ENCODE assay signal across 9 mouse cellular contexts in genomic region chr6:85380901-85381647, GRCm38 (mm10). TPM values are rescaled to one million over a fixed set of nuclear protein-coding genes. Genes with fewer than 3 reads are reported as not detected.
DNase-seq lines count a peak whose midpoint lies in the region; ATAC-seq and TF ChIP-seq lines count a peak whose summit lies in the region.
"Had no signal": no experiment of that assay in that cellular context is flagged by ENCODE, and none has a peak within 500 bp of the region (broad histone marks: within the 10 kb centered on the region; RNA-seq: fewer than 3 reads in every experiment).

No protein-coding gene starts in this region.

- ATAC-seq in erythroblast, adult 5-6 weeks (replicated peaks; ENCODE audit: low FRiP score, poor library complexity, severe bottlenecking), result no peak
- ATAC-seq in forebrain, postnatal 0 days, result peak; percentile 16; the same call in 1 of the 2 replicates
- ATAC-seq in liver, embryonic 16.5 days (ENCODE audit: low read depth), result no peak; the same call in 1 of the 2 replicates

- no peak overlapping the region for H3K4me2 ChIP-seq in forebrain, postnatal 0 days (ENCODE audit: low read depth)
- H3K4me2 ChIP-seq in liver, embryonic 16.5 days (ENCODE audit: low read depth, low read length), result peak overlapping the region; percentile 57

- no peaks in the 10 kb centered on the region for H3K9me3 ChIP-seq in erythroblast, embryonic 14.5 days (ENCODE audit: control insufficient read depth, low read length)
- peaks cover 12% of the 10 kb centered on the region for H3K9me3 ChIP-seq in E14TG2a.4 (ENCODE audit: low read length)
- no peaks in the 10 kb centered on the region for H3K9me3 ChIP-seq in forebrain, postnatal 0 days (ENCODE audit: low read length)
- no peaks in the 10 kb centered on the region for H3K9me3 ChIP-seq in liver, embryonic 16.5 days (replicated peaks; ENCODE audit: control insufficient read depth, low read length)

- 24% methylated on average over 17 of the region's 17 CpGs for WGBS in forebrain, postnatal 0 days
- WGBS in liver, embryonic 16.5 days (ENCODE audit: insufficient replicate concordance), result 13% methylated on average over 17 of the region's 17 CpGs

- peak overlapping the region; percentile 49 for H3K4me3 ChIP-seq in erythroblast, embryonic 14.5 days (replicated peaks)
- 0 out of 2 replicates have a peak overlapping the region, but pooled peaks have one; percentile 1 for H3K4me3 ChIP-seq in E14TG2a.4 (replicated peaks; ENCODE audit: low read length)
- no peak overlapping the region for H3K4me3 ChIP-seq in forebrain, postnatal 0 days (ENCODE audit: low read depth, low read length)
- H3K4me3 ChIP-seq in liver, embryonic 16.5 days (ENCODE audit: low read depth, low read length), result peak overlapping the region; percentile 34

- H3K27ac ChIP-seq in forebrain, postnatal 0 days (ENCODE audit: low read depth, low read length), result no peak overlapping the region
- H3K27ac ChIP-seq in liver, embryonic 16.5 days (ENCODE audit: low read length), result no peak overlapping the region

- H3K9ac ChIP-seq in forebrain, postnatal 0 days, result no peak overlapping the region
- H3K9ac ChIP-seq in liver, embryonic 16.5 days (ENCODE audit: low read depth, low read length), result peak overlapping the region; percentile 38

- DNase-seq in forebrain, postnatal 0 days, result no peak
- peak; percentile 17 for DNase-seq in thymus, postnatal 25 days
- DNase-seq in spleen, adult 12 weeks (ENCODE audit: low spot score), result no peak
- DNase-seq in left cerebral cortex, adult 18-20 months (ENCODE audit: low spot score in 2 of 2), result no peak

- no peaks in the 10 kb centered on the region for H3K36me3 ChIP-seq in erythroblast, embryonic 14.5 days (ENCODE audit: control insufficient read depth)
- H3K36me3 ChIP-seq in E14TG2a.4 (ENCODE audit: insufficient read depth, low read length), result no peaks in the 10 kb centered on the region
- H3K36me3 ChIP-seq in forebrain, postnatal 0 days (ENCODE audit: insufficient read depth), result no peaks in the 10 kb centered on the region
- no peaks in the 10 kb centered on the region for H3K36me3 ChIP-seq in liver, embryonic 16.5 days (ENCODE audit: control insufficient read depth, insufficient read depth)

- H3K27me3 ChIP-seq in erythroblast, embryonic 14.5 days (ENCODE audit: control insufficient read depth), result no peaks in the 10 kb centered on the region
- H3K27me3 ChIP-seq in E14TG2a.4 (ENCODE audit: insufficient read depth, low read length), result peaks cover 4% of the 10 kb centered on the region; the same call in 1 of the 2 replicates
- H3K27me3 ChIP-seq in forebrain, postnatal 0 days (ENCODE audit: insufficient read depth, low read length), result no peaks in the 10 kb centered on the region
- H3K27me3 ChIP-seq in liver, embryonic 16.5 days (ENCODE audit: control insufficient read depth, insufficient read depth, low read depth, low read length), result no peaks in the 10 kb centered on the region

- peaks cover 43% of the 10 kb centered on the region for H3K4me1 ChIP-seq in erythroblast, embryonic 14.5 days (ENCODE audit: control insufficient read depth)
- peaks cover 41% of the 10 kb centered on the region for H3K4me1 ChIP-seq in E14TG2a.4 (replicated peaks; ENCODE audit: low read depth, low read length)
- H3K4me1 ChIP-seq in forebrain, postnatal 0 days (ENCODE audit: insufficient read depth), result no peaks in the 10 kb centered on the region
- H3K4me1 ChIP-seq in liver, embryonic 16.5 days (ENCODE audit: control insufficient read depth, low read depth, low read length), result peaks cover 36% of the 10 kb centered on the region

- no peak for TF ChIP-seq CTCF in E14TG2a.4 (conservative IDR thresholded peaks at IDR 0.05; ENCODE audit: low read length)
- no peak for TF ChIP-seq CTCF in forebrain, postnatal 0 days (IDR thresholded peaks at IDR 0.05; ENCODE audit: low read depth)

RNA-seq across cellular contexts. Expression of gene Rab11fip5, which starts 6.6 kb away (rescaled TPM):
- polyA plus RNA-seq in erythroblast, embryonic 14.5 days (2012), result 0.01 and 0.03 TPM in 2 replicates
- total RNA-seq in erythroblast, adult 5-6 weeks (2015; ENCODE audit: low replicate concordance), result 0.19 and 0.21 TPM in 2 replicates
- 0.51 and 2.6 TPM in 2 replicates for total RNA-seq in erythroblast, adult 5-6 weeks (2017; ENCODE audit: low replicate concordance)
- 31.8 and 41.2 TPM in 2 replicates for total RNA-seq in forebrain, postnatal 0 days (2014; rRNA removed)
- 17.2 and 19.8 TPM in 2 replicates for polyA plus RNA-seq in forebrain, postnatal 0 days (2015; fragmentation: Nextera tagmentation; extraction: Ambion mirVana)
- 0.85 and 1.0 TPM in 2 replicates for polyA plus RNA-seq in liver, embryonic 16.5 days (2015; fragmentation: Nextera tagmentation; extraction: Ambion mirVana)
- total RNA-seq in left cerebral cortex, adult 18-20 months (2021), result 10 to 100 TPM; 81.7 to 82.1 TPM

RNA-seq across cellular contexts. Expression of gene Noto, which starts 42.6 kb away (rescaled TPM):
- polyA plus RNA-seq in erythroblast, embryonic 14.5 days (2012), result not detected in 2 replicates
- not detected in 2 replicates for total RNA-seq in erythroblast, adult 5-6 weeks (2015; ENCODE audit: low replicate concordance)
- not detected in 2 replicates for total RNA-seq in erythroblast, adult 5-6 weeks (2017; ENCODE audit: low replicate concordance)
- total RNA-seq in forebrain, postnatal 0 days (2014; rRNA removed), result not detected in 2 replicates
- not detected in 2 replicates for polyA plus RNA-seq in forebrain, postnatal 0 days (2015; fragmentation: Nextera tagmentation; extraction: Ambion mirVana)
- not detected in 2 replicates for polyA plus RNA-seq in liver, embryonic 16.5 days (2015; fragmentation: Nextera tagmentation; extraction: Ambion mirVana)
- not detected for total RNA-seq in left cerebral cortex, adult 18-20 months (2021)
- total RNA-seq: heart, postnatal 10 days had no signal

RNA-seq across cellular contexts. Expression of gene Sfxn5, which starts 47.9 kb away (rescaled TPM):
- 0.01 and 0.08 TPM in 2 replicates for polyA plus RNA-seq in erythroblast, embryonic 14.5 days (2012)
- 0.19 and 0.63 TPM in 2 replicates for total RNA-seq in erythroblast, adult 5-6 weeks (2015; ENCODE audit: low replicate concordance)
- 0.56 and 1.3 TPM in 2 replicates for total RNA-seq in erythroblast, adult 5-6 weeks (2017; ENCODE audit: low replicate concordance)
- 49.9 and 55.6 TPM in 2 replicates for total RNA-seq in forebrain, postnatal 0 days (2014; rRNA removed)
- polyA plus RNA-seq in forebrain, postnatal 0 days (2015; fragmentation: Nextera tagmentation; extraction: Ambion mirVana), result 39.1 and 49.1 TPM in 2 replicates
- 1.8 and 2.0 TPM in 2 replicates for polyA plus RNA-seq in liver, embryonic 16.5 days (2015; fragmentation: Nextera tagmentation; extraction: Ambion mirVana)
- 100 to 1,000 TPM; 163 to 164 TPM for total RNA-seq in left cerebral cortex, adult 18-20 months (2021)

RNA-seq across cellular contexts. Expression of gene Smyd5, which starts 50.7 kb away (rescaled TPM):
- polyA plus RNA-seq in erythroblast, embryonic 14.5 days (2012), result 0.37 and 0.47 TPM in 2 replicates
- total RNA-seq in erythroblast, adult 5-6 weeks (2015; ENCODE audit: low replicate concordance), result 1.5 TPM in 2 replicates
- 4.0 and 14.1 TPM in 2 replicates for total RNA-seq in erythroblast, adult 5-6 weeks (2017; ENCODE audit: low replicate concordance)
- 63.2 and 65.8 TPM in 2 replicates for total RNA-seq in forebrain, postnatal 0 days (2014; rRNA removed)
- 49.3 and 61.7 TPM in 2 replicates for polyA plus RNA-seq in forebrain, postnatal 0 days (2015; fragmentation: Nextera tagmentation; extraction: Ambion mirVana)
- polyA plus RNA-seq in liver, embryonic 16.5 days (2015; fragmentation: Nextera tagmentation; extraction: Ambion mirVana), result 18.1 and 18.9 TPM in 2 replicates
- total RNA-seq in left cerebral cortex, adult 18-20 months (2021), result 10 to 100 TPM; 54.8 to 55.3 TPM

Comparison
In these comparisons a context has a peak if more than half of its experiments do, and no peak if none do; other contexts are left out.
1. RNA of gene Sfxn5, which starts 47.9 kb away (total RNA-seq): 163 to 164 TPM in left cerebral cortex, adult 18-20 months and 49.9 to 55.6 TPM in forebrain, postnatal 0 days; 0.19 to 1.3 TPM in erythroblast, adult 5-6 weeks; every median in the first group is over 10 times any median in the second.